Mouse (Mus musculus) forebrain, postnatal 0 days (tissue): ENCODE measurements around the gene Cilp. TPM values are rescaled to one million over a fixed set of nuclear protein-coding genes. Genes with fewer than 3 reads are reported as not detected.
"Not testable (repeated sequence)": the region's sequence is repeated elsewhere in the genome, so short reads cannot be mapped to it uniquely, and the experiment has no call there.

Source experiments
- ATAC-seq: fragments of 200-750 bp; cut with Nextera tagmentation; 2 replicates; pipeline ENCODE4 v1.8.0; 2017; ENCODE audit warnings: mild to moderate bottlenecking, moderate library complexity
- DNase-seq: peaks from one replicate; pipeline ENCODE4 v3.0.0-alpha.2; 2015
- H3K27ac ChIP-seq: fragments of 300-500 bp; sonication (generic); 2 replicates; pipeline ENCODE4 v1.5.1; 2014; ENCODE audit warnings: low read depth, mild to moderate bottlenecking, antibody characterized with exemption, low read length, moderate library complexity, mixed read lengths
- H3K27me3 ChIP-seq: fragments of 300-500 bp; sonication (generic); 2 replicates; pipeline ENCODE4 v1.6.1; 2014; ENCODE audit warnings: mild to moderate bottlenecking, low read length, mixed read lengths; ENCODE audit not compliant: insufficient read depth
- H3K36me3 ChIP-seq: fragments of 300-500 bp; sonication (generic); 2 replicates; pipeline ENCODE4 v1.6.1; 2014; ENCODE audit warnings: mild to moderate bottlenecking, moderate library complexity; ENCODE audit not compliant: insufficient read depth
- H3K4me1 ChIP-seq: fragments of 300-500 bp; sonication (generic); 2 replicates; pipeline ENCODE4 v1.6.1; 2014; ENCODE audit warnings: antibody characterized with exemption; ENCODE audit not compliant: insufficient read depth
- H3K4me2 ChIP-seq: fragments of 300-500 bp; sonication (generic); 2 replicates; pipeline ENCODE4 v1.6.1; 2014; ENCODE audit warnings: low read depth, mild to moderate bottlenecking, moderate library complexity
- H3K4me3 ChIP-seq: fragments of 300-500 bp; sonication (generic); 2 replicates; pipeline ENCODE4 v1.5.1; 2014; ENCODE audit warnings: low read depth, low read length, mixed read lengths
- H3K9ac ChIP-seq: fragments of 300-500 bp; sonication (generic); 2 replicates; pipeline ENCODE4 v1.6.1; 2014; ENCODE audit warnings: mild to moderate bottlenecking
- H3K9me3 ChIP-seq: fragments of 300-500 bp; sonication (generic); 2 replicates; pipeline ENCODE4 v1.6.1; 2016; ENCODE audit warnings: low read length
- CTCF ChIP-seq: sonication (generic); IDR thresholded peaks from 2 replicates; pipeline ENCODE4 v1.5.1; 2016; ENCODE audit warnings: antibody characterized with exemption, control low read depth, low read depth
- WGBS: fragments of 180-500 bp; shearing (Covaris S2); extraction: QIAGEN DNeasy Blood & Tissue Kit; methylation state at CpG from one replicate; pipeline ENCODE4 v1.1.7; 2014; 5-methylcytosine and 5-hydroxymethylcytosine counted together
- polyA plus RNA-seq: library from polyadenylated mRNA; unstranded; fragments of >200 nt; fragmentation: Nextera tagmentation; extraction: Ambion mirVana; gene quantifications from 2 replicates; pipeline ENCODE4 v1.2.1, GENCODE M21; 2015
- total RNA-seq: library from RNA; depleted of rRNA; stranded (reverse); fragments of >200 nt; gene quantifications from 2 replicates; pipeline ENCODE4 v1.2.3, GENCODE M21; 2014

Gene Cilp
- total and polyA plus RNA-seq, 2 experiments from 2014 or later, result 0.14 to 0.16 TPM

DNA sequence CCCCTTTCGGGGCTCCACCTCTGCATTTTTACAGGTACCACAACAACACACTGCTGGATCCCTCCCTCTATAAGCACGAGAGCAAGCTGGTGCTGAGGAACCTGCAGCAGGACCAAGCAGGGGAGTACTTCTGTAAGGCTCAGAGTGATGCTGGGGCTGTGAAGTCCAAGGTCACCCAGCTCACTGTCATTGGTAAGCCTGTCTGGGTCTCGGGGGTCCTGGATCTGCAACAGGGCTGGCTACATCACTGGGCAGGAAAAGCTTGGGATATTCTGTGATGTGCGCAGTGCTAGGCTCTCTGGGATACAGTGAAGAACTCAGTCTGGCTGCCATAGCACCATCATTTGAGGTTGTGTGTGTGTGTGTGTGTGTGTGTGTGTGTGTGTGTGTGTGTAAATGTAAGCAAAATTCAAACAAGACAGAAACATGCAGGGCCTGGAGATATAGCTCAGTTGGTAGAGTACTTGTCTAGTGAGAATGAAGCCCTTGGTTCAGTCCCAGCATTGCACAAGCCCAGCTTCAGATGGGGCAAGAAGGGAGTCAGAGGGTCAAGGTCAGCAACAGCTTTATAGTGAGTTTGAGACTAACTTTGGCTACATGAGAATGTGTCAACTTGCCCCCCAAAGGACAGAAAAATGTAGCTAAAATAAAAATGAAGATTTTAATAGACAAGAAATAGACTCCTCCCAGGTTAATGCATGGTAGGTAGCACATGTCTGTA, 11.0 kb downstream of the Cilp start:
- no peak overlapping the region for H3K9ac ChIP-seq
- 83% methylated on average over 4 of the region's 4 CpGs for WGBS
- H3K4me1 ChIP-seq, result no peaks in the 10 kb centered on the region
- DNase-seq (no peak), ATAC-seq (no peak)
- no peak for TF ChIP-seq CTCF
- H3K9me3 ChIP-seq, result no peaks in the 10 kb centered on the region
- no peak overlapping the region for H3K4me2 ChIP-seq
- no peak overlapping the region for H3K27ac ChIP-seq
- H3K27me3 ChIP-seq, result no peaks in the 10 kb centered on the region
- H3K36me3 ChIP-seq, result no peaks in the 10 kb centered on the region
- no peak overlapping the region for H3K4me3 ChIP-seq

DNA sequence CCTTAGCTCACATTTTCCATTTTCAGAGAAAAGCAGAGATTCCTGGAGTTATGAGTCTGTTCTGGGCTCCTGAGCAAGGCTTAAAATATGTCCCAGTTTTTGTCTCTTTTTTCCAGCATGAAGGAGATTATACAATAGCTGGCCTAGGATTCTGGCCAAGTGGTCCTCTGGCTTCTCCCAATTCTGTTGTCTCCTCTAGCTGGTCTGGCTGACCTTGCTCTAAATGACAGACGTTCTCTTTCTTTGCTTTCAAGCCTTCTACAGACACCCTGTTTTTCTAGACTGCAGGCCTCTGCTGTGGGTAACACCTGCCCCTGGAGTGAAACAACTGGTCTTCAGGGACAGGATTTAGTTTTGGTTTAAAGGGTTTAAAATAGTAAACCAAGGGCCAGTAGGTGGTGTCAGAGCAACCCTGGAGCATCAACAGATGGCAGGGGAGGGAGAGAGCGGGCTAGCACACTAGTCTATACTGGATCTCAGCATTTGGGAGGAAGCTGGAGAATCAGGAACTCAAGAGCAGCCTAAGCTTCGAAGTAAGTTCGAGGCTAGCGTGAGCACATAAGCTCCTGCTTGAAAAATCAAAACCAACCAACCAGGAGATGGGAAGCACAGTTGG, 16.7 kb downstream of the Cilp start:
- no peak for DNase-seq
- Histone ChIP-seq H3K4me2 (no peak overlapping the region), H3K4me3 (no peak overlapping the region), H3K9ac (no peak overlapping the region), H3K4me1 (no peaks in the 10 kb centered on the region), H3K9me3 (no peaks in the 10 kb centered on the region), H3K27ac (no peak overlapping the region), H3K36me3 (no peaks in the 10 kb centered on the region), H3K27me3 (no peaks in the 10 kb centered on the region)
- WGBS, result 64% methylated on average over 5 of the region's 5 CpGs
- ATAC-seq, result no peak
- no peak for TF ChIP-seq CTCF

DNA sequence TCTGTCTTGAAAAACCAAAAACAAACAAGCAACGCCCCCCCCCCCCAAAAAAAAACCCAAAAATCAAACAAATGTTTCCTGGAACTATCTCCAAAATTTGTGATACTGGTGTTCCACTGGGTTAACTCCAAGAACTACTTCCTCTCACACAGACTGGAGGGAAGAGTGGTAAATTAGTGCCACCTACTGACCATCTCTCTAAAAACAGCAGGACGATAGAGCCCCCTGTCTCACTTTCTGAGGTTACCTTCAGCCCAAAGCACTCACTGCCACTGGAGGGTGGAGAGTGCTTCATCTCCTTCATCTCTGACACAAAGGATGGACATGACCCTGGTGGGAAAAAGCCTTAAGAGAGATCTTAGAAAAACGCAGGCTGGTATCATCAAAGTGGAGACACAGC, 18.3 kb downstream of the Cilp start:
- TF ChIP-seq CTCF, result peak; percentile 82
- H3K9me3 ChIP-seq, result no peaks in the 10 kb centered on the region
- 2% methylated on average over 3 of the region's 3 CpGs for WGBS
- no peaks in the 10 kb centered on the region for H3K27me3 ChIP-seq
- DNase-seq, result peak; percentile 77
- H3K4me2 ChIP-seq, result no peak overlapping the region
- ATAC-seq, result peak; percentile 72
- no peaks in the 10 kb centered on the region for H3K4me1 ChIP-seq
- no peaks in the 10 kb centered on the region for H3K36me3 ChIP-seq
- no peak overlapping the region for H3K9ac ChIP-seq
- no peak overlapping the region for H3K27ac ChIP-seq
- no peak overlapping the region for H3K4me3 ChIP-seq

DNA sequence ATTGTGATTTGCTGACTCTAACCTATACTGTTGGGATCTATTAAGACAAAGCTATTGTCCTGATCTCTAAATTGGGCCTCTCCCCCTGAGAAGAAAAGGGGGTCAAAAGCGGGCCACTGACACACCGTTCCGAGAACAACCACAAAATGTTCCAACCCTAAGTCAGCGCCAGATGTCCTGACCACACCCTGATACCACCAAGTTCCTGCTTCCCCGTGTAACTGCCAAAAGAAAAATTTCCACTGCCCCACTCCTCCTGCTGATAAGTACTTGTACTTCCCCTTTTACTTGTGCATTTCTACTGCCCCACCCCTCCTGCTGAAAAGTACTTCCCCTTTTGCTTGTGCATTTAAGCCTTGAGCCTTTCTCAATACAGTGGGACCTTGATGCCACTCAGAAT, 23.3 kb downstream of the Cilp start:
- WGBS, result 91% methylated on average over 4 of the region's 5 CpGs
- not testable (repeated sequence) for DNase-seq, H3K9ac ChIP-seq, H3K4me1 ChIP-seq, H3K36me3 ChIP-seq, ATAC-seq, H3K4me3 ChIP-seq, H3K9me3 ChIP-seq, H3K4me2 ChIP-seq, H3K27me3 ChIP-seq, H3K27ac ChIP-seq

DNA sequence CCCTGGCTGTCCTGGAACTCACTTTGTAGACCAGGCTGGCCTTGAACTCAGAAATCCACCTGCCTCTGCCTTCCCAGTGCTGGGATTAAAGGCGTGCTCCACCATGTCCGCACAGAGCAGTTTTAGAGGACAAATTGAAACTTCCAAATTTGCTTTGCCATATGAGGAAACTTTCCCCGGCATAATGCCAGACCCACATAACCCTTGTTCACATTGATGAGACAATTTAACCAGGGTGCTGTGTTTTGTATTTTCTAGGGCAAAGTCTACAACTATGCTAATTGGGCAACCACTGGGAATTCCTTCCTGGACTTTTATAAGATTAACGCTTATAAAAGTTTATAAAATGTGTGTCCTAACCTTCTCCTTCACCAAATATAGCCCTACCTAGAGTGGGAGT, 25.0 kb downstream of the Cilp start:
- no peaks in the 10 kb centered on the region for H3K36me3 ChIP-seq
- no peak overlapping the region for H3K4me3 ChIP-seq
- peaks cover 7% of the 10 kb centered on the region; the same call in 1 of the 2 replicates for H3K4me1 ChIP-seq
- H3K4me2 ChIP-seq, result no peak overlapping the region
- H3K27me3 ChIP-seq, result no peaks in the 10 kb centered on the region
- no peak for TF ChIP-seq CTCF
- H3K27ac ChIP-seq, result no peak overlapping the region
- H3K9ac ChIP-seq, result no peak overlapping the region
- ATAC-seq (no peak), DNase-seq (no peak)
- H3K9me3 ChIP-seq, result no peaks in the 10 kb centered on the region
- 95% methylated on average over 4 of the region's 4 CpGs for WGBS

DNA sequence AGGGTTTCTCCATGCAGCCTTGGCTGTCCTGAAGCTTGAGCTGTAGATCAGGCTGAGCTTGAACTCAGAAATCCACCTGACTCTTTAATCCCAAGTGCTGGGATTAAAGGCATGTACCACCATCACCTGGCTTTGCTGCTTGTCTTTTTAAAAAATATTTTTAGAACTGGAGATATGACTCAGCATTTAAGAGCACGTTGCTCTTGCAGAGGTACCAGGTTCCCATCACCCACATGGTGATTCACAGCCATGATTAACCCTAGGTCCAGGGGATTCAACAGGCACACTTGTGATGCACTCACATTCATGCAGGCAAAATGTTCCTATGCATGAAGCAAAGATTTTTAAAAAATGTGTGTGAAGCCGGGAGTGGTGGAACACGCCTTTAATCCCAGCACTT, 27.4 kb downstream of the Cilp start:
- ATAC-seq (no peak), DNase-seq (no peak)
- Histone ChIP-seq H3K27me3 (no peaks in the 10 kb centered on the region), H3K9me3 (no peaks in the 10 kb centered on the region), H3K4me3 (no peak overlapping the region), H3K27ac (no peak overlapping the region), H3K4me2 (no peak overlapping the region), H3K4me1 (peaks cover 13% of the 10 kb centered on the region; the same call in 1 of the 2 replicates), H3K9ac (no peak overlapping the region), H3K36me3 (peaks cover 1% of the 10 kb centered on the region; the same call in 1 of the 2 replicates)
- WGBS, result 87% methylated on average over 3 of the region's 3 CpGs
- no peak for TF ChIP-seq CTCF

DNA sequence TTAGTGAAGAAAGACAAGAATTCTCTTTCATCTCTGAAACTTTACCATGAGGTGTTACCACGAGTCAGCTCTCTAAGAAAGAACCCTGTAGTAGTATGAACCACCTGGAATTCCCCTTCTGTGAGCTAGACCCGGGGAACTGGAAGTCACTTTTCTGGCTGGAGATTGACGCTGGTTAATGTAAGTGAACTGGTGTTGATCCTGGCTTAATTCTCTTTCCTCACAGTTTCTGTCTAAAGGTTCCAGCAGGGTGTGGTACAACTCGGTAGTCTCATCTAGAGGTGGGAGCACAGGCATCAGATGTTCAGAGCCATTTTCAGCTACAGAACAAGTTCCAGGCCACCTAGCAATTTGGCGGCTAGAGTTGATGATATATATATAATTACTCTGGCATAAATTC, 28.1 kb downstream of the Cilp start:
- 36% methylated on average over 5 of the region's 5 CpGs for WGBS
- Histone ChIP-seq H3K27ac (no peak overlapping the region), H3K36me3 (peaks cover 6% of the 10 kb centered on the region; the same call in 1 of the 2 replicates), H3K9me3 (no peaks in the 10 kb centered on the region), H3K4me2 (peak overlapping the region; percentile 84), H3K4me1 (peaks cover 13% of the 10 kb centered on the region; the same call in 1 of the 2 replicates), H3K9ac (peak overlapping the region; percentile 62), H3K27me3 (no peaks in the 10 kb centered on the region), H3K4me3 (peak overlapping the region; percentile 99)
- no peak for TF ChIP-seq CTCF
- no peak for ATAC-seq
- no peak for DNase-seq
